Mouse (Mus musculus) spleen, adult 2 months (tissue): Measurements from ENCODE around the gene Ndc1.

Experiments
- CTCF ChIP-seq: fragments of 200-500 bp; IDR thresholded peaks from 2 replicates; pipeline ENCODE4 v1.5.1; 2011; ENCODE audit warnings: mild to moderate bottlenecking, inconsistent platforms; ENCODE audit not compliant: insufficient read depth, insufficient read length, insufficient replicate concordance; ENCODE audit errors: extremely low read depth
- POLR2A ChIP-seq: fragments of 200-500 bp; IDR thresholded peaks from 2 replicates; pipeline ENCODE4 v1.6.1; 2011; ENCODE audit warnings: low read depth, low read length, inconsistent platforms

GRCm38 (mm10) chr4:107344612-107345011, 23.0 kb upstream of the Ndc1 start:
- no peak for TF ChIP-seq CTCF
- no peak for TF ChIP-seq POLR2A
